Mouse (Mus musculus) stomach, postnatal 0 days (tissue): ENCODE measurements around the gene Gcnt7. TPM values are rescaled to one million over a fixed set of nuclear protein-coding genes. Genes with fewer than 3 reads are reported as not detected.
A peak's percentile ranks its signal among the peaks of the same experiment; 100 is the strongest.

Source experiments
- ATAC-seq: fragments of 200-750 bp; cut with Nextera tagmentation; 2 replicates; pipeline ENCODE4 v1.8.0; 2017; ENCODE audit not compliant: low FRiP score, low TSS enrichment
- DNase-seq: peaks from one replicate; pipeline ENCODE4 v3.0.0-alpha.2; 2016; ENCODE audit warnings: low spot score
- H3K27ac ChIP-seq: fragments of 300-500 bp; sonication (generic); replicated peaks from 2 replicates; pipeline ENCODE4 v1.5.1; 2014; ENCODE audit warnings: mild to moderate bottlenecking, control low read depth
- H3K27me3 ChIP-seq: fragments of 300-500 bp; sonication (generic); 2 replicates; pipeline ENCODE4 v1.6.1; 2014; ENCODE audit warnings: low read length; ENCODE audit not compliant: control insufficient read depth, insufficient read depth
- H3K36me3 ChIP-seq: fragments of 300-500 bp; sonication (generic); 2 replicates; pipeline ENCODE4 v1.6.1; 2014; ENCODE audit warnings: low read length, mixed read lengths; ENCODE audit not compliant: control insufficient read depth, insufficient read depth
- H3K4me1 ChIP-seq: fragments of 300-500 bp; sonication (generic); replicated peaks from 2 replicates; pipeline ENCODE4 v1.6.1; 2014; ENCODE audit warnings: antibody characterized with exemption; ENCODE audit not compliant: control insufficient read depth, insufficient read depth
- H3K4me2 ChIP-seq: fragments of 300-500 bp; sonication (generic); replicated peaks from 2 replicates; pipeline ENCODE4 v1.6.1; 2014; ENCODE audit warnings: low read depth, mild to moderate bottlenecking, control low read depth, moderate library complexity
- H3K4me3 ChIP-seq: fragments of 300-500 bp; sonication (generic); 2 replicates; pipeline ENCODE4 v1.5.1; 2014; ENCODE audit warnings: low read depth, low read length, control low read depth
- H3K9ac ChIP-seq: fragments of 300-500 bp; sonication (generic); 2 replicates; pipeline ENCODE4 v1.6.1; 2014; ENCODE audit warnings: mild to moderate bottlenecking, low read length, control low read depth, mixed read lengths
- H3K9me3 ChIP-seq: fragments of 300-500 bp; sonication (generic); 2 replicates; pipeline ENCODE4 v1.6.1; 2016; ENCODE audit warnings: low read length; ENCODE audit not compliant: control insufficient read depth
- CTCF ChIP-seq: IDR thresholded peaks from 2 replicates; pipeline ENCODE4 v1.5.1; 2016; ENCODE audit warnings: antibody characterized with exemption, low read depth, mild to moderate bottlenecking, moderate library complexity
- EP300 ChIP-seq: optimal IDR thresholded peaks from 2 replicates; pipeline ENCODE3; 2016; ENCODE audit warnings: antibody characterized with exemption
- WGBS: fragments of 180-500 bp; shearing (Covaris S2); extraction: QIAGEN DNeasy Blood & Tissue Kit; methylation state at CpG from one replicate; pipeline ENCODE4 v1.1.7; 2014; 5-methylcytosine and 5-hydroxymethylcytosine counted together
- polyA plus RNA-seq: library from polyadenylated mRNA; unstranded; fragments of >200 nt; fragmentation: Nextera tagmentation; extraction: Ambion mirVana; gene quantifications from 2 replicates; pipeline ENCODE4 v1.2.1, GENCODE M21; 2015

Gcnt7 gene
- polyA plus RNA-seq, 1 experiment from 2014 or later: 0.38 TPM

DNA sequence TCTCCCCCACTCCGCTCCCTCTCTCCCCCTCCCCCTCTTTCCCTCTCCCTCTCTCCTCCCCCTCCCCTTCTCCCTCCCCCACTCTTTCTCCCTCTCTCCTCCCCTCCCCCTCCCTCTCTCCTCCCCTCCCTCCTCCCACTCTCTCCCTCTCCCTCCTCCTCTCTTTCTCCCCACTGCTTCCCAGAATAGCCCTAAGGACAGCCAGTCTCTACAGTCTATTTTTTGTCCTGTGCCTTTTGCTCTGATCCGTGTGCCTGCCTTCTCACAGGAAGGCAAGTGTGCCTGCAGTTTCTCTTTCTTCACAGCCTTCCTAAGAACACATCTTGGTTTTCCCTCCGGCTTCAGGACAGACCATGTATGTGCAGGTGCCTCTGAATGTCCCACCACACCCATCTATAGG lies 19.0 kb upstream of the Gcnt7 start:
- TF ChIP-seq CTCF: no peak
- TF ChIP-seq EP300: no peak
- H3K4me1 ChIP-seq: no peaks in the 10 kb centered on the region
- no peaks in the 10 kb centered on the region for H3K9me3 ChIP-seq
- ATAC-seq (no peak), DNase-seq (no peak)
- H3K36me3 ChIP-seq: no peaks in the 10 kb centered on the region
- H3K27me3 ChIP-seq: no peaks in the 10 kb centered on the region
- 39% methylated on average over 3 of the region's 3 CpGs for WGBS
- H3K27ac ChIP-seq: no peak overlapping the region
- H3K4me2 ChIP-seq: no peak overlapping the region
- H3K4me3 ChIP-seq: no peak overlapping the region
- no peak overlapping the region for H3K9ac ChIP-seq

DNA sequence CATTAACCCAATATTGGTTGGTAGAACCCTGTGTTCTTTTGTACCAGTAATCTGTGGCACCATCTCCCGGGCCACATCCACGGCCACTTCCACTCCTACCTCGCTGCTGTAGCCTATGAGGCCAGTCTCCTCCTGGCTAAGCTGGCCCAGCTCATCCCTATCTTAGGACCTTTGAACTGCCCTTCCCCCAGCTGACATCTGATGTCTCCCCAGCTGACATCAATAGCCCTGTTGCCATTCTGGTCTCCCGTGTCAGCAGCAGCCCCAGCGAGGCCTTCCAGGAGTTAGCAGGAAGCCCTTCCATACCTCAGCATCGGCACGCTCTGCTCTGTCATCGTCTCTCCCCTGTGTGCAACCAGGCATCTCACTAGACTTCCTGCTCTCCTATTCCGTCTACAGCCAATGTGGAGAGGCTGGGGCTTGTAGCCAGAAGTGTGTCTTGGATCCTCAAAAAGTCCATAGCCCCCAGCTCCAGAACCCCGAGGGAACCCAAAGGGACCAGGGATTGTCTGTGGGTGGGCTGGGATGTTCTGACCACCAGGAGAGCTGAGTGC lies 18.4 kb upstream of the Gcnt7 start:
- H3K4me2 ChIP-seq: no peak overlapping the region
- no peak overlapping the region for H3K4me3 ChIP-seq
- no peaks in the 10 kb centered on the region for H3K9me3 ChIP-seq
- H3K36me3 ChIP-seq: no peaks in the 10 kb centered on the region
- 29% methylated on average over 10 of the region's 10 CpGs for WGBS
- H3K4me1 ChIP-seq: no peaks in the 10 kb centered on the region
- DNase-seq (no peak), ATAC-seq (peak; percentile 15; the same call in 1 of the 2 replicates)
- TF ChIP-seq CTCF (no peak), EP300 (no peak)
- H3K27me3 ChIP-seq: no peaks in the 10 kb centered on the region
- no peak overlapping the region for H3K27ac ChIP-seq
- H3K9ac ChIP-seq: no peak overlapping the region

DNA sequence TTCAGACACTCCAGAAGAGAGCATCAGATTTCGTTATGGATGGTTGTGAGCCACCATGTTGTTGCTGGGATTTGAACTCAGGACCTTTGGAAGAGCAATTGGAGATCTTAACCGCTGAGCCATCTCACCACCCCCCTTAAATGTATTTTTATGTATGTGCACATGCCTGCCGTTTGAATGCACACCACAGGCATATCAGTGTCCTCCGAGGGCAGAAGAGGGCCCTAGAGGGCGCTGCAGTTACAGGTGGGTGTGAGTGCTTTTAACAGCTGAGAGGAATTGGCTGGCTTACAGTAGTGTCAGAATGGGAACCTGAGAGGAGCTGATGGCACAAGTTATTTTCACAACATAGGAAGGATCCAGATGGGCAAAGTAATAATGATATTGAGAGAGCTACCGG lies 16.6 kb upstream of the Gcnt7 start:
- H3K9me3 ChIP-seq: no peaks in the 10 kb centered on the region
- 33% methylated on average over 6 of the region's 6 CpGs for WGBS
- H3K9ac ChIP-seq: no peak overlapping the region
- ATAC-seq (no peak), DNase-seq (peak; percentile 62)
- TF ChIP-seq EP300 (no peak), CTCF (peak; percentile 69)
- H3K4me2 ChIP-seq: no peak overlapping the region
- H3K27ac ChIP-seq: no peak overlapping the region
- no peaks in the 10 kb centered on the region for H3K27me3 ChIP-seq
- H3K4me1 ChIP-seq: no peaks in the 10 kb centered on the region
- H3K36me3 ChIP-seq: no peaks in the 10 kb centered on the region
- no peak overlapping the region for H3K4me3 ChIP-seq

DNA sequence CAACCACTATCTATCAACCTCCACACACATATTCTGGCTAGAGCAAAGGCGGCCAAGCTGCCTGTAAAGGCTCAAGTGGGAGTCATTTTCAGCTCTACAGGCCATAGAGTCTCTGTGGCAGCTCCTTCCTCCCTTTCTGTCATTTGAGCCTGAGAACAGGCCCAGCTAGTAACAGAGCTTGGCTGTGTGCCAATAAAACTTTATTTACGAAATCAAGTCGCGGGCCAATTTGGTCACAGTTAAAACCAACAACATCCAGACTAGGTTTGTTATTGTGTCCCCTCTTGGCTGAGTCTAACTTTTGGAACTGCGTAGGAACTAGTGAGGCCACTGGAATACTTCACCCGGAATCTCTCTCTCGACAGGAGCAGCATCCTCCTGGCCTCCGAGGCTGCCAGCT lies 15.2 kb upstream of the Gcnt7 start:
- no peaks in the 10 kb centered on the region for H3K27me3 ChIP-seq
- no peaks in the 10 kb centered on the region for H3K9me3 ChIP-seq
- 32% methylated on average over 8 of the region's 8 CpGs for WGBS
- H3K4me1 ChIP-seq: no peaks in the 10 kb centered on the region
- TF ChIP-seq EP300 (no peak), CTCF (no peak)
- H3K36me3 ChIP-seq: peaks cover 6% of the 10 kb centered on the region; the same call in 1 of the 2 replicates
- H3K4me3 ChIP-seq: no peak overlapping the region
- DNase-seq (no peak), ATAC-seq (no peak)
- no peak overlapping the region for H3K9ac ChIP-seq
- H3K27ac ChIP-seq: no peak overlapping the region
- no peak overlapping the region for H3K4me2 ChIP-seq

- H3K9ac ChIP-seq: no peak within 1 kb of the TSS
- no peak for TF ChIP-seq EP300
- TF ChIP-seq CTCF: no peak
- H3K4me2 ChIP-seq: no peak within 1 kb of the TSS
- peaks cover 9% of the 10 kb centered on the region; the same call in 1 of the 2 replicates for H3K36me3 ChIP-seq
- H3K27me3 ChIP-seq: no peaks in the 10 kb centered on the region
- H3K27ac ChIP-seq: no peak within 1 kb of the TSS
- DNase-seq: no peak
- H3K9me3 ChIP-seq: no peaks in the 10 kb centered on the region
- no peaks in the 10 kb centered on the region for H3K4me1 ChIP-seq
- no peak for ATAC-seq
- 86% methylated on average over 11 of the region's 11 CpGs for WGBS
- H3K4me3 ChIP-seq: no peak within 1 kb of the TSS
Observed at GRCm38 (mm10) chr2:172472318-172472717, 13.9 kb upstream of the Gcnt7 start, which contains the start of gene Fam209. Fam209 (plus strand) TSS chr2:172472520.

DNA sequence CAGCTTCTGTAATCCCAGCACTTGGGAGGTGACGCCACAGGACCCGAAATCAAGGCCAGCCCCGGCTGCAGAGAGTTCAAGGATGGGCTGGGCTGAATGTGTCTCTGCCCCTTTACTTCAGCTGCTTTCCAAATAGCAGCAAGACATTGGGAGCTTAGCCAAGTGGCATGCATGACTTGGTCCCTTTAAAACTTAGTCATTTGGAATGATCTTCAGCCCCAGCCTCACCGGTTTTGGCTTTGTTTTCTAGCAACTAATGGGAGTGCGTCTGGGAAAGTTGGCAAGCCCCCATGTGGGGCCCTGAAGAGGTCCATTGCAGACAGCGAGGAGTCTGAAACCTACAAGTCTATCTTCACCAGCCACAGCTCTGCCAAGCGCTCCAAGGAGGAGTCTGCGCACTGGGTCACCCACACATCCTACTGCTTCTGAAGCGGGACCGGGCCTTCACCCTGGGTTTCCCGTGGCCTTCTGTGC lies 10.0 kb upstream of the Gcnt7 start:
- ATAC-seq (peak; percentile 25; the same call in 1 of the 2 replicates), DNase-seq (no peak)
- H3K9ac ChIP-seq: no peak overlapping the region
- WGBS: 63% methylated on average over 11 of the region's 11 CpGs
- H3K27me3 ChIP-seq: no peaks in the 10 kb centered on the region
- no peak overlapping the region for H3K4me2 ChIP-seq
- H3K4me3 ChIP-seq: no peak overlapping the region
- TF ChIP-seq EP300: no peak
- TF ChIP-seq CTCF: no peak
- no peak overlapping the region for H3K27ac ChIP-seq
- no peaks in the 10 kb centered on the region for H3K4me1 ChIP-seq
- H3K9me3 ChIP-seq: no peaks in the 10 kb centered on the region
- peaks cover 17% of the 10 kb centered on the region for H3K36me3 ChIP-seq
